Mouse (Mus musculus) neural tube, embryonic 10.5 days (tissue): Measurements from ENCODE around the gene Tmf1.

ENCODE experiments used
- DNase-seq: peaks from one replicate; pipeline ENCODE4 v3.0.0-alpha.2; 2017; ENCODE audit warnings: low spot score; ENCODE audit errors: extremely low spot score

Gene Tmf1

GRCm38 (mm10) chr6:97178491-97179366 lies at the start of gene Tmf1:
Tmf1 (minus strand) TSS chr6:97179122.
- DNase-seq: peak; percentile 94

GRCm38 (mm10) chr6:97227067-97227847 lies 48.3 kb upstream of the Tmf1 start:
- DNase-seq: no peak

GRCm38 (mm10) chr6:97226083-97226491 lies 47.2 kb upstream of the Tmf1 start:
- DNase-seq: no peak

- DNase-seq: no peak
These were observed 45.6 kb upstream of the Tmf1 start for GRCm38 (mm10) chr6:97224505-97224904.

GRCm38 (mm10) chr6:97223566-97223965 lies 44.6 kb upstream of the Tmf1 start:
- no peak for DNase-seq

GRCm38 (mm10) chr6:97222931-97223467 lies 44.1 kb upstream of the Tmf1 start:
- no peak for DNase-seq

GRCm38 (mm10) chr6:97222321-97222720 lies 43.4 kb upstream of the Tmf1 start:
- no peak for DNase-seq

GRCm38 (mm10) chr6:97221205-97222025 lies 42.5 kb upstream of the Tmf1 start:
- DNase-seq: no peak

- no peak for DNase-seq
These were observed 41.8 kb upstream of the Tmf1 start for GRCm38 (mm10) chr6:97220672-97221071.

GRCm38 (mm10) chr6:97216154-97216821 lies 37.4 kb upstream of the Tmf1 start:
- no peak for DNase-seq

- DNase-seq: no peak
These were observed 33.1 kb upstream of the Tmf1 start for GRCm38 (mm10) chr6:97211981-97212380.

GRCm38 (mm10) chr6:97210962-97211601 lies 32.2 kb upstream of the Tmf1 start:
- no peak for DNase-seq

GRCm38 (mm10) chr6:97210191-97210961 lies 31.5 kb upstream of the Tmf1 start, which contains the start of gene Arl6ip5:
Arl6ip5 (plus strand) TSS chr6:97210689.
- peak; percentile 88 for DNase-seq

- no peak for DNase-seq
These were observed 30.8 kb upstream of the Tmf1 start for GRCm38 (mm10) chr6:97209751-97210150.

- no peak for DNase-seq
These were observed 30.3 kb upstream of the Tmf1 start for GRCm38 (mm10) chr6:97209201-97209600.

- DNase-seq: no peak
These were observed 29.5 kb upstream of the Tmf1 start for GRCm38 (mm10) chr6:97208406-97208805.

- no peak for DNase-seq
These were observed 28.2 kb upstream of the Tmf1 start for GRCm38 (mm10) chr6:97207085-97207484.

GRCm38 (mm10) chr6:97205439-97205885 lies 26.5 kb upstream of the Tmf1 start, which contains the start of gene Uba3:
Uba3 (minus strand) TSS chr6:97205647.
- DNase-seq: peak; percentile 100

GRCm38 (mm10) chr6:97204952-97205351 lies 26.0 kb upstream of the Tmf1 start:
- peak; percentile 54 for DNase-seq
